Mouse (Mus musculus) olfactory bulb, adult 2 months (tissue): ENCODE data around the gene Nrn1.

ENCODE experiments used
- CTCF ChIP-seq: fragments of 200-500 bp; IDR thresholded peaks from 2 replicates; pipeline ENCODE4 v1.5.1; 2012; ENCODE audit warnings: low read depth, mild to moderate bottlenecking, low read length, moderate library complexity; ENCODE audit not compliant: insufficient read depth
- POLR2A ChIP-seq: fragments of 200-500 bp; IDR thresholded peaks from 2 replicates; pipeline ENCODE4 v1.6.1; 2012; ENCODE audit warnings: mild to moderate bottlenecking, low read depth, low read length, moderate library complexity; ENCODE audit not compliant: insufficient read depth

DNA sequence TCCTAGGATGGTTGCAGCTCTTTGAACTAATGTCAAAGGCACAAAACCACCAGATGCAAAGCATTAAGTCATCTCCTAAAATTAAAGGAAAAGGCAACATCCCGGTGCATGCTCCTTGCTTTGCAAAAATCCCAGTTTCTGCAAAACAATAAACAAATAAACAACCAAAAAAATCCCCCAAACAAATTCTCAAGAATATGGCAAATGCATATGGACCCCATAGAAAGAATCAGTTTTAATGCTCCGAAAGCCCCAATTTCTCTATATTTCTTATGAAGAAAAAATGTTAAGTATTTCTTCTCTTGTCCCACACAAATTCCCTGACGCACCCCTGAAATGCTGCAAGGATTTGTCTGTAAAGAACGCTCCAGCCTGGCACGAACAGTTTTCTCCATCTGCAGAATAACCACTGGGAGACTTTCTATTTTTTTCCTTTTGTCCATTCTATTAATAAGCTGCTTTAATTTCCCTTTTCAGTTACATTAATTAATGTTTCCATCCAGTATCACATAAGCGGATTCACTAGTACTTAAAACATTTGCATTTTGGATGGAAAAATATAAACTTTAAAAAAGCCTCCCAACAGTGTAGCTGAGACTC, 1.9 kb downstream of the Nrn1 start:
- TF ChIP-seq POLR2A (no peak), CTCF (no peak)
